Mouse (Mus musculus) retina, embryonic 14.5 days (tissue): ENCODE measurements around the gene Washc4.
"Not testable (repeated sequence)": the region's sequence is repeated elsewhere in the genome, so short reads cannot be mapped to it uniquely, and the experiment has no call there.

Experiments used
- DNase-seq: peaks from one replicate; pipeline ENCODE4 v3.0.0-alpha.2; 2015; ENCODE audit warnings: low spot score

The Washc4 gene

GRCm38 (mm10) chr10:83543439-83544102 is at the start of gene Washc4:
Gene Washc4 (plus strand): TSS chr10:83543752.
- DNase-seq = peak; percentile 93

- no peak for DNase-seq
These were observed 46.2 kb upstream of the Washc4 start for GRCm38 (mm10) chr10:83497321-83497720.

- DNase-seq = peak; percentile 7
These were observed 34.4 kb upstream of the Washc4 start for GRCm38 (mm10) chr10:83508962-83509660.

- no peak for DNase-seq
These were observed 32.2 kb upstream of the Washc4 start for GRCm38 (mm10) chr10:83511304-83511703.

- no peak for DNase-seq
These were observed 29.8 kb upstream of the Washc4 start for GRCm38 (mm10) chr10:83513736-83514135.

- DNase-seq = no peak
These were observed 22.6 kb upstream of the Washc4 start for GRCm38 (mm10) chr10:83520990-83521389.

- DNase-seq = not testable (repeated sequence)
These were observed 19.3 kb upstream of the Washc4 start for GRCm38 (mm10) chr10:83524238-83524637.

- DNase-seq = no peak
These were observed 13.1 kb upstream of the Washc4 start for GRCm38 (mm10) chr10:83530384-83530967.

GRCm38 (mm10) chr10:83533258-83533909 is 10.2 kb upstream of the Washc4 start:
- peak; percentile 42 for DNase-seq

GRCm38 (mm10) chr10:83533910-83534283 is 9.7 kb upstream of the Washc4 start, which contains the start of gene Aldh1l2:
Gene Aldh1l2 (minus strand): TSS chr10:83534140.
- DNase-seq = peak; percentile 87

- DNase-seq = no peak
These were observed 7.1 kb upstream of the Washc4 start for GRCm38 (mm10) chr10:83536436-83536835.

- DNase-seq = no peak
These were observed 4.1 kb upstream of the Washc4 start for GRCm38 (mm10) chr10:83539311-83539980.

- DNase-seq = peak; percentile 24
These were observed 3.5 kb upstream of the Washc4 start for GRCm38 (mm10) chr10:83540092-83540491.

GRCm38 (mm10) chr10:83542241-83542640 is 1.3 kb upstream of the Washc4 start:
- DNase-seq = no peak

GRCm38 (mm10) chr10:83544103-83544479 is 539 bp downstream of the Washc4 start:
- DNase-seq = no peak

GRCm38 (mm10) chr10:83545341-83545740 is 1.8 kb downstream of the Washc4 start:
- no peak for DNase-seq

- DNase-seq = no peak
These were observed 19.5 kb downstream of the Washc4 start for GRCm38 (mm10) chr10:83563005-83563404.

GRCm38 (mm10) chr10:83565449-83566441 is 22.2 kb downstream of the Washc4 start:
- DNase-seq = peak; percentile 4

- DNase-seq = no peak
These were observed 47.2 kb downstream of the Washc4 start for GRCm38 (mm10) chr10:83590801-83591200.

GRCm38 (mm10) chr10:83592616-83593015 is 49.1 kb downstream of the Washc4 start:
- DNase-seq = no peak

- DNase-seq = no peak
These were observed 51.0 kb downstream of the Washc4 start for GRCm38 (mm10) chr10:83594526-83594925.
